Comparison of ENCODE assay signal across 29 mouse cellular contexts in genomic region chr6:54028706-54029105, GRCm38 (mm10). TPM values are rescaled to one million over a fixed set of nuclear protein-coding genes. Genes with fewer than 3 reads are reported as not detected.
DNase-seq lines count a peak whose midpoint lies in the region; ATAC-seq and TF ChIP-seq lines count a peak whose summit lies in the region.
"Had no signal": no experiment of that assay in that cellular context is flagged by ENCODE, and none has a peak within 500 bp of the region (broad histone marks: within the 10 kb centered on the region; RNA-seq: fewer than 3 reads in every experiment).

No protein-coding gene starts in this region.

- peak; percentile 89 for TF ChIP-seq EP300 in lung, postnatal 0 days (IDR thresholded peaks at IDR 0.05)

- intact Hi-C loops in heart, postnatal 14 days (cut with DNase I): no loop called here

- 55% methylated on average over 1 of the region's 1 CpGs for WGBS in lung, embryonic 14.5 days
- 51% methylated on average over 1 of the region's 1 CpGs for WGBS in lung, adult 2 months
- WGBS in lung, postnatal 0 days: 44% methylated on average over 1 of the region's 1 CpGs
- 46% methylated on average over 1 of the region's 1 CpGs for WGBS in forebrain, embryonic 11.5 days

- no peaks in the 10 kb centered on the region for H3K36me3 ChIP-seq in lung, embryonic 14.5 days (ENCODE audit: insufficient read depth)
- no peaks in the 10 kb centered on the region for H3K36me3 ChIP-seq in lung, postnatal 0 days (ENCODE audit: insufficient read depth, low read length)
- no peaks in the 10 kb centered on the region for H3K36me3 ChIP-seq in forebrain, embryonic 11.5 days (ENCODE audit: control insufficient read depth, insufficient read depth, low read length)
- H3K36me3 ChIP-seq: embryonic facial prominence, embryonic 12.5 days; embryonic facial prominence, embryonic 15.5 days; forebrain, embryonic 12.5 days; forebrain, embryonic 15.5 days; heart, embryonic 10.5 days; heart, embryonic 13.5 days; hindbrain, embryonic 12.5 days; hindbrain, embryonic 15.5 days had no signal

- DNase-seq in heart, adult 11 months: peak; percentile 42
- DNase-seq in heart, postnatal 14 days: no peak
- DNase-seq in lung, embryonic 14.5 days: peak; percentile 37
- DNase-seq in lung, adult 2 months: no peak
- DNase-seq in lung, postnatal 0 days (ENCODE audit: low spot score): peak; percentile 67
- no peak for DNase-seq in lung, postnatal 25 days (ENCODE audit: low spot score)
- no peak for DNase-seq in forebrain, embryonic 11.5 days (ENCODE audit: low spot score)
- DNase-seq: adrenal gland, adult 2 months; adrenal gland, postnatal 14 days; cerebellum, adult 11 months; cerebellum, adult 2 months; cerebellum, adult 9-11 months; cerebellum, postnatal 25 days; gastrocnemius, postnatal 25 days; heart, adult 2 months had no signal

- H3K4me1 ChIP-seq in lung, embryonic 14.5 days (ENCODE audit: insufficient read depth): peaks cover 9% of the 10 kb centered on the region
- H3K4me1 ChIP-seq in lung, adult 2 months (ENCODE audit: control insufficient read depth, insufficient read depth, low read length): no peaks in the 10 kb centered on the region; the same call in 1 of the 2 replicates
- peaks cover 4% of the 10 kb centered on the region; the same call in 1 of the 2 replicates for H3K4me1 ChIP-seq in lung, postnatal 0 days (ENCODE audit: insufficient read depth, low read depth, low read length)
- no peaks in the 10 kb centered on the region for H3K4me1 ChIP-seq in forebrain, embryonic 11.5 days (replicated peaks; ENCODE audit: control insufficient read depth, insufficient read depth, low read length)
- H3K4me1 ChIP-seq: embryonic facial prominence, embryonic 15.5 days; forebrain, embryonic 15.5 days had no signal

- peak; percentile 49; the same call in 1 of the 2 replicates for ATAC-seq in lung, embryonic 14.5 days (ENCODE audit: insufficient read depth)
- peak; percentile 72 for ATAC-seq in lung, postnatal 0 days
- ATAC-seq in forebrain, embryonic 11.5 days (replicated peaks; ENCODE audit: low FRiP score): no peak
- ATAC-seq: forebrain, embryonic 15.5 days; Patski had no signal

- no peak overlapping the region for H3K4me2 ChIP-seq in lung, embryonic 14.5 days
- no peak overlapping the region for H3K4me2 ChIP-seq in lung, postnatal 0 days (replicated peaks; ENCODE audit: low read depth, low read length)
- H3K4me2 ChIP-seq in forebrain, embryonic 11.5 days (ENCODE audit: low read depth, low read length, severe bottlenecking): no peak overlapping the region
- H3K4me2 ChIP-seq: embryonic facial prominence, embryonic 12.5 days; embryonic facial prominence, embryonic 15.5 days; forebrain, embryonic 12.5 days; forebrain, embryonic 15.5 days; heart, embryonic 13.5 days; hindbrain, embryonic 12.5 days; hindbrain, embryonic 15.5 days had no signal

- no peak overlapping the region for H3K9ac ChIP-seq in lung, embryonic 14.5 days
- H3K9ac ChIP-seq in lung, postnatal 0 days (replicated peaks; ENCODE audit: low read depth): no peak overlapping the region
- H3K9ac ChIP-seq in forebrain, embryonic 11.5 days (ENCODE audit: low read length): no peak overlapping the region
- H3K9ac ChIP-seq: embryonic facial prominence, embryonic 12.5 days; embryonic facial prominence, embryonic 15.5 days; forebrain, embryonic 12.5 days; forebrain, embryonic 15.5 days; heart, embryonic 13.5 days; hindbrain, embryonic 12.5 days; hindbrain, embryonic 15.5 days had no signal

- TF ChIP-seq POLR2A in lung, adult 2 months (IDR thresholded peaks at IDR 0.05; ENCODE audit: borderline replicate concordance, extremely low read depth, low read depth, low read length): no peak

- no peaks in the 10 kb centered on the region for H3K9me3 ChIP-seq in lung, embryonic 14.5 days (ENCODE audit: low read depth, low read length)
- H3K9me3 ChIP-seq in lung, postnatal 0 days (ENCODE audit: low read length): peaks cover 5% of the 10 kb centered on the region; the same call in 1 of the 2 replicates
- H3K9me3 ChIP-seq in forebrain, embryonic 11.5 days (ENCODE audit: control insufficient read depth, low read length): no peaks in the 10 kb centered on the region
- H3K9me3 ChIP-seq: embryonic facial prominence, embryonic 12.5 days; embryonic facial prominence, embryonic 15.5 days; forebrain, embryonic 12.5 days; forebrain, embryonic 15.5 days; heart, embryonic 10.5 days; heart, embryonic 13.5 days; hindbrain, embryonic 12.5 days; hindbrain, embryonic 15.5 days had no signal

- no peak for TF ChIP-seq CTCF in lung, embryonic 14.5 days (IDR thresholded peaks at IDR 0.05; ENCODE audit: low read depth)
- TF ChIP-seq CTCF in lung, adult 2 months (IDR thresholded peaks at IDR 0.05; ENCODE audit: insufficient read depth, low read length): no peak
- no peak for TF ChIP-seq CTCF in lung, postnatal 0 days (IDR thresholded peaks at IDR 0.05)

- no peaks in the 10 kb centered on the region for H3K27me3 ChIP-seq in lung, embryonic 14.5 days (ENCODE audit: insufficient read depth, low read length)
- 0 out of 2 replicates have a peak, but pooled peaks cover 4% of the 10 kb centered on the region for H3K27me3 ChIP-seq in lung, postnatal 0 days (replicated peaks; ENCODE audit: insufficient read depth, low read length)
- H3K27me3 ChIP-seq in forebrain, embryonic 11.5 days (ENCODE audit: control insufficient read depth, insufficient read depth, low read length): no peaks in the 10 kb centered on the region
- H3K27me3 ChIP-seq: embryonic facial prominence, embryonic 12.5 days; embryonic facial prominence, embryonic 15.5 days; forebrain, embryonic 12.5 days; forebrain, embryonic 15.5 days; heart, embryonic 13.5 days; hindbrain, embryonic 12.5 days; Patski had no signal

- no peak overlapping the region for H3K27ac ChIP-seq in lung, embryonic 14.5 days (ENCODE audit: low read depth)
- no peak overlapping the region for H3K27ac ChIP-seq in lung, postnatal 0 days (ENCODE audit: low read length)
- no peak overlapping the region for H3K27ac ChIP-seq in forebrain, embryonic 11.5 days (ENCODE audit: low read depth, low read length)
- H3K27ac ChIP-seq: embryonic facial prominence, embryonic 12.5 days; embryonic facial prominence, embryonic 15.5 days; forebrain, embryonic 12.5 days; forebrain, embryonic 15.5 days; heart, adult 2 months; heart, embryonic 10.5 days; heart, embryonic 13.5 days; hindbrain, embryonic 12.5 days; hindbrain, embryonic 15.5 days had no signal

- no peak overlapping the region for H3K4me3 ChIP-seq in lung, embryonic 14.5 days (ENCODE audit: low read depth, low read length)
- H3K4me3 ChIP-seq in lung, adult 2 months (replicated peaks; ENCODE audit: extremely low read depth, low read depth, low read length): no peak overlapping the region
- H3K4me3 ChIP-seq in lung, postnatal 0 days (ENCODE audit: low read depth, low read length): no peak overlapping the region
- no peak overlapping the region for H3K4me3 ChIP-seq in forebrain, embryonic 11.5 days (ENCODE audit: low read depth, low read length)
- H3K4me3 ChIP-seq: embryonic facial prominence, embryonic 12.5 days; embryonic facial prominence, embryonic 15.5 days; forebrain, embryonic 12.5 days; forebrain, embryonic 15.5 days; heart, adult 2 months; heart, embryonic 10.5 days; heart, embryonic 13.5 days; hindbrain, embryonic 12.5 days; hindbrain, embryonic 15.5 days had no signal

RNA-seq across cellular contexts. Expression of gene Chn2, which starts 10.6 kb away (rescaled TPM):
- 1 to 10 TPM; 3.7 to 4.3 TPM for total RNA-seq in heart, postnatal 14 days (2021)
- 16.4 and 18.1 TPM in 2 replicates for polyA plus RNA-seq in lung, embryonic 14.5 days (2014; fragmentation: Nextera tagmentation; extraction: Ambion mirVana)
- polyA plus RNA-seq in lung, adult 2 months (2012; rRNA removed): 8.5 and 12.5 TPM in 2 replicates
- 6.8 and 7.0 TPM in 2 replicates for polyA plus RNA-seq in lung, postnatal 0 days (2015; fragmentation: Nextera tagmentation; extraction: Ambion mirVana)
- polyA plus RNA-seq in forebrain, embryonic 11.5 days (2014; fragmentation: Nextera tagmentation; extraction: Ambion mirVana): 19.6 and 20.3 TPM in 2 replicates

RNA-seq across cellular contexts. Expression of gene Cpvl, which starts 50.2 kb away (rescaled TPM):
- total RNA-seq in heart, postnatal 14 days (2021): not detected
- polyA plus RNA-seq in lung, embryonic 14.5 days (2014; fragmentation: Nextera tagmentation; extraction: Ambion mirVana): 0.16 and 0.32 TPM in 2 replicates
- not detected in 2 replicates for polyA plus RNA-seq in lung, adult 2 months (2012; rRNA removed)
- 0.18 TPM in 2 replicates for polyA plus RNA-seq in lung, postnatal 0 days (2015; fragmentation: Nextera tagmentation; extraction: Ambion mirVana)
- 0.12 TPM in 1 of 2 replicates, not detected in the other for polyA plus RNA-seq in forebrain, embryonic 11.5 days (2014; fragmentation: Nextera tagmentation; extraction: Ambion mirVana)
- total RNA-seq: adrenal gland, adult 2 months; adrenal gland, postnatal 14 days; gastrocnemius, adult 8-10 months; gastrocnemius, postnatal 25 days; heart, adult 2 months; heart, postnatal 25 days; hematopoietic stem cell, adult 5-6 weeks had no signal
- polyA plus RNA-seq: adrenal gland, adult 2 months; embryonic facial prominence, embryonic 12.5 days; embryonic facial prominence, embryonic 15.5 days; forebrain, embryonic 12.5 days; forebrain, embryonic 15.5 days; gonadal fat pad, adult 2 months; heart, adult 2 months; heart, embryonic 10.5 days; heart, embryonic 13.5 days; heart, embryonic 16.5 days; hindbrain, embryonic 12.5 days; hindbrain, embryonic 15.5 days had no signal

Comparison
In these comparisons a context has a peak if more than half of its experiments do, and no peak if none do; other contexts are left out.
1. DNase-seq: peak in heart, adult 11 months (single experiment), lung, embryonic 14.5 days (single experiment) and lung, postnatal 0 days (single experiment); none in heart, postnatal 14 days (0 of 2), lung, adult 2 months (single experiment), lung, postnatal 25 days (single experiment) and forebrain, embryonic 11.5 days (single experiment).